Mouse (Mus musculus) cerebellum, adult 18-20 months (tissue): ENCODE measurements at regions not wholly inside any gene's neighbourhood (a gene's known extent, or its start where the extent isn't known, plus 50 kb on each side); places are given as distances from the start of the nearest gene placed in this dataset.
"Not testable (repeated sequence)": the region's sequence is repeated elsewhere in the genome, so short reads cannot be mapped to it uniquely, and the experiment has no call there.

Experiments
- DNase-seq, 2 experiments: peaks; one replicate each; pipeline ENCODE4 v3.0.0; 2021

GRCm38 (mm10) chr16:30686536-30686935 is 87.0 kb downstream of the Fam43a start:
- DNase-seq = no peak

- DNase-seq = no peak
Observed at GRCm38 (mm10) chr16:30687225-30687624, 87.7 kb downstream of the Fam43a start.

- DNase-seq = no peak
Observed at GRCm38 (mm10) chr16:30687682-30688081, 88.2 kb downstream of the Fam43a start.

- DNase-seq = no peak
Observed at GRCm38 (mm10) chr16:30690531-30690930, 91.0 kb downstream of the Fam43a start.

GRCm38 (mm10) chr16:30691964-30692363 is 92.4 kb downstream of the Fam43a start:
- no peak for DNase-seq

- no peak for DNase-seq
Observed at GRCm38 (mm10) chr16:30692541-30693141, 93.1 kb downstream of the Fam43a start.

GRCm38 (mm10) chr16:30693206-30693605 is 93.7 kb downstream of the Fam43a start:
- no peak for DNase-seq

GRCm38 (mm10) chr16:30693839-30694527 is 94.5 kb downstream of the Fam43a start:
- no peak for DNase-seq

- no peak for DNase-seq
Observed at GRCm38 (mm10) chr16:30695691-30696090, 96.2 kb downstream of the Fam43a start.

- DNase-seq = no peak
Observed at GRCm38 (mm10) chr16:30697209-30697608, 97.7 kb downstream of the Fam43a start.

- no peak for DNase-seq
Observed at GRCm38 (mm10) chr16:30697806-30698205, 98.3 kb downstream of the Fam43a start.

- no peak for DNase-seq
Observed at GRCm38 (mm10) chr16:30703831-30704230, 104.3 kb downstream of the Fam43a start.

- DNase-seq = no peak
Observed at GRCm38 (mm10) chr16:30709501-30709900, 110.0 kb downstream of the Fam43a start.

GRCm38 (mm10) chr16:30709975-30710374 is 110.5 kb downstream of the Fam43a start:
- DNase-seq = no peak

- DNase-seq = no peak
Observed at GRCm38 (mm10) chr16:30712570-30712969, 113.0 kb downstream of the Fam43a start.

GRCm38 (mm10) chr16:30717577-30717976 is 118.1 kb downstream of the Fam43a start:
- not testable (repeated sequence) for DNase-seq

- no peak for DNase-seq
Observed at GRCm38 (mm10) chr16:30720791-30721190, 121.3 kb downstream of the Fam43a start.

GRCm38 (mm10) chr16:30721223-30721622 is 121.7 kb downstream of the Fam43a start:
- DNase-seq = no peak

GRCm38 (mm10) chr16:30722372-30722771 is 122.8 kb downstream of the Fam43a start:
- no peak for DNase-seq

- DNase-seq = no peak
Observed at GRCm38 (mm10) chr16:30724591-30724990, 125.1 kb downstream of the Fam43a start.

GRCm38 (mm10) chr16:30732770-30733415 is 133.4 kb downstream of the Fam43a start:
- no peak for DNase-seq

- DNase-seq = no peak
Observed at GRCm38 (mm10) chr16:30733478-30733877, 134.0 kb downstream of the Fam43a start.

- DNase-seq = no peak
Observed at GRCm38 (mm10) chr16:30735360-30735759, 135.8 kb downstream of the Fam43a start.

GRCm38 (mm10) chr16:30735969-30736368 is 136.4 kb downstream of the Fam43a start:
- DNase-seq = no peak
